In genomic region chr9:103579411-103580026, GRCm38 (mm10) we compare ENCODE assay signal across 17 mouse cellular contexts.
DNase-seq lines count a peak whose midpoint lies in the region; ATAC-seq lines count a peak whose summit lies in the region.
"Had no signal": no experiment of that assay in that cellular context is flagged by ENCODE, and none has a peak within 500 bp of the region (broad histone marks: within the 10 kb centered on the region; RNA-seq: fewer than 3 reads in every experiment).

No protein-coding gene starts in this region.

- H3K9me3 ChIP-seq in heart, embryonic 14.5 days (ENCODE audit: control insufficient read depth, low read length): no peaks in the 10 kb centered on the region
- H3K9me3 ChIP-seq: intestine, embryonic 15.5 days; limb, embryonic 10.5 days; liver, embryonic 13.5 days had no signal

- intact Hi-C loops in heart, postnatal 14 days (cut with DNase I): no loop called here

- H3K27me3 ChIP-seq in heart, embryonic 14.5 days (ENCODE audit: control insufficient read depth, insufficient read depth, low read length): no peaks in the 10 kb centered on the region
- H3K27me3 ChIP-seq: intestine, embryonic 15.5 days; liver, embryonic 13.5 days had no signal

- peaks cover 17 to 26% of the 10 kb centered on the region in 2 experiments for H3K4me1 ChIP-seq in heart, embryonic 14.5 days (ENCODE audit: control insufficient read depth in 2 of 2, insufficient read depth in 2 of 2, low read length in 2 of 2)
- H3K4me1 ChIP-seq: intestine, embryonic 15.5 days; liver, embryonic 13.5 days had no signal

- H3K27ac ChIP-seq in heart, embryonic 14.5 days (replicated peaks in 1 of 2; ENCODE audit: control insufficient read depth in 1 of 2, insufficient read depth in 1 of 2, low read depth in 2 of 2, low read length in 2 of 2): peak overlapping the region; percentile 78 to 82
- H3K27ac ChIP-seq: intestine, embryonic 15.5 days; limb, embryonic 10.5 days; liver, embryonic 13.5 days had no signal

- 53% methylated on average over 9 of the region's 9 CpGs for WGBS in heart, embryonic 14.5 days

- no peak overlapping the region for H3K4me3 ChIP-seq in heart, embryonic 14.5 days (ENCODE audit: control insufficient read depth in 1 of 2, insufficient read depth in 1 of 2, low read depth in 1 of 2, low read length in 2 of 2)
- H3K4me3 ChIP-seq: erythroblast, embryonic 14.5 days; intestine, embryonic 15.5 days; limb, embryonic 10.5 days; liver, embryonic 13.5 days had no signal

- DNase-seq in heart, adult 18-20 months: peak; percentile 41 to 42
- no peak for DNase-seq in heart, postnatal 14 days
- DNase-seq in cerebellum, postnatal 14 days: peak; percentile 91 to 92
- DNase-seq in lung, postnatal 14 days: no peak
- no peak for DNase-seq in gastrocnemius, postnatal 25 days
- DNase-seq: adrenal gland, adult 8-10 months; kidney, postnatal 10 days; liver, embryonic 13.5 days; midbrain, embryonic 14.5 days; right cerebral cortex, postnatal 25 days had no signal

- H3K9ac ChIP-seq in heart, embryonic 14.5 days (ENCODE audit: low read length): no peak overlapping the region
- H3K9ac ChIP-seq: intestine, embryonic 15.5 days; liver, embryonic 13.5 days had no signal

- no peak overlapping the region for H3K4me2 ChIP-seq in heart, embryonic 14.5 days (ENCODE audit: low read length)
- H3K4me2 ChIP-seq: intestine, embryonic 15.5 days; liver, embryonic 13.5 days had no signal

- peak; percentile 80 for ATAC-seq in cerebellum, adult (ENCODE audit: insufficient number of reproducible peaks, low FRiP score, low TSS enrichment)
- ATAC-seq in heart, embryonic 14.5 days (ENCODE audit: insufficient number of reproducible peaks, insufficient read depth, low FRiP score, low read depth): peak; percentile 62
- ATAC-seq in CD4-positive, CD25-positive, alpha-beta regulatory T cell, adult 4 months: no peak
- ATAC-seq: intestine, embryonic 15.5 days; lung, postnatal 0 days had no signal

- H3K36me3 ChIP-seq in heart, embryonic 14.5 days (ENCODE audit: control insufficient read depth, insufficient read depth, low read length): no peaks in the 10 kb centered on the region
- H3K36me3 ChIP-seq: intestine, embryonic 15.5 days; limb, embryonic 10.5 days; liver, embryonic 13.5 days had no signal

Comparison
In these comparisons a context has a peak if more than half of its experiments do, and no peak if none do; other contexts are left out.
1. DNase-seq: peak in heart, adult 18-20 months (2 of 2) and cerebellum, postnatal 14 days (2 of 2); none in heart, postnatal 14 days (0 of 2), lung, postnatal 14 days (single experiment) and gastrocnemius, postnatal 25 days (single experiment).